Mouse (Mus musculus) gastrocnemius, postnatal 36 days (tissue): ENCODE measurements around the gene Asic2. TPM values are rescaled to one million over a fixed set of nuclear protein-coding genes. Genes with fewer than 3 reads are reported as not detected.

Experiments
- DNase-seq, 2 experiments: peaks; one replicate each; pipeline ENCODE4 v3.0.0; 2022
- intact Hi-C: fragments of 180-260 bp; cut with DNase I; formaldehyde crosslinking; loops from one replicate; pipeline ENCODE4 v1.15.1; 2025
- total RNA-seq, 2 experiments: library from RNA; stranded (reverse); gene quantifications; 2 replicates each; pipeline ENCODE4 v1.2.3; 2021

Asic2 gene
- total RNA-seq, 2 experiments from 2014 or later, result 0.10 TPM; not detected in 1

DNA sequence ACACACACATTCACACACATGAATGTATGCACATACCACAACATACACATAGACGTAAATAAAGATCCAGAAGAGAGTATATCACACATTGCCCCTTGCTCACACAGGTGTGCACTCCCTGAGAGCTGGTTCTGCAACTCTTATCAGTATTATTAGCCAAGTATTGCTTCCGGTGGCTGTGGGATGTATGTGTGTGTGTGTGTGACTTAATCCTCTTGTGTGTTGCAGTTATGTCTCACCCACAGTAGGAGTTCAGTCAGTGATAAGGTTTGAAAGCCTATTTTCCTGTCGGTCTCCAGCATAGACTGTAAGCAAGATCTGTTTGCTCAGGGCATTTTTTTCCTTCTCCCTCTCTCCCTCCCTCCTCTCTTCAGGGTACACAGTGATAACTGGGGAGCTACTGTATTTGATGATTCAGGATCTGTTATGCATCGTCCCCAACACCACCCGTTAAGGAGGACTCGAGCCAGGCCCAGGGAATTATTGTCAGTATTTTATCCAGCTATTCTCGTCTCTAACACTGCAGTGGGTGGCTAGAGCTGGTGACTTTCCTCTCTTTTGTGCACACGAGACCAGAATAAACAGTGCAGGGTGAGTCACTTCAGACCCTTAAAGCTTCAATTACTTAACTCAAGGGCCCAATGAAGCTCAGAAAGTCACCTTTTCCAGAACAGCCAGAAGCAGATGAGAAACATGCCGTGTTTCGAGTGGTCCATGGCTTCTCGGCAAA, 888.0 kb downstream of the Asic2 start:
- intact Hi-C loops, result no loop called here
- no peak for DNase-seq

- DNase-seq, result no peak
- intact Hi-C loops, result no loop called here
These were observed 889.0 kb downstream of the Asic2 start for GRCm38 (mm10) chr11:81079237-81079636.

- intact Hi-C loops, result no loop called here
- DNase-seq, result no peak
These were observed 896.4 kb downstream of the Asic2 start for GRCm38 (mm10) chr11:81071836-81072235.

DNA sequence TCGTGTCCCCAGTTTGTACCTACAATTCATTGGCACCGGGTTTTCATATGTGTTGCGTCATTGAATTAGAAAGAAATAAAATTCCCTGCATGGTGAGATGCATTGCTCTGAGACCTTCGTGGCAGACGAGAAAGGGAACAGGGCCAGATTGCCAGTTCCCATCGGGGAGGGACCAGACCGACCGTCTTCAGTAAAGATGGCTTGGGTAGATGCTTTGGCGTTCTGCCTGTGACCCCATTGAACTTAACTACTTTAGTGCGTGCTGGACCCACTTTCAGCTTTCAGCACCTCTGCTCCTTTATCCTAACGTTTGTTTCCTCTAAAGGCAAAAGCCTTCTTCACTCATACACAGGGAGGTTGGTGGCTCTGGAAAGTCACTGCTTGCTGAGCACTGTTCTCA, 902.9 kb downstream of the Asic2 start:
- no peak for DNase-seq
- intact Hi-C loops, result no loop called here

- intact Hi-C loops, result no loop called here
- no peak for DNase-seq
These were observed 904.3 kb downstream of the Asic2 start for GRCm38 (mm10) chr11:81064006-81064405.

GRCm38 (mm10) chr11:81060077-81060476, 908.2 kb downstream of the Asic2 start:
- DNase-seq, result no peak
- intact Hi-C loops, result no loop called here

GRCm38 (mm10) chr11:81059546-81059945, 908.7 kb downstream of the Asic2 start:
- no peak for DNase-seq
- intact Hi-C loops, result no loop called here

DNA sequence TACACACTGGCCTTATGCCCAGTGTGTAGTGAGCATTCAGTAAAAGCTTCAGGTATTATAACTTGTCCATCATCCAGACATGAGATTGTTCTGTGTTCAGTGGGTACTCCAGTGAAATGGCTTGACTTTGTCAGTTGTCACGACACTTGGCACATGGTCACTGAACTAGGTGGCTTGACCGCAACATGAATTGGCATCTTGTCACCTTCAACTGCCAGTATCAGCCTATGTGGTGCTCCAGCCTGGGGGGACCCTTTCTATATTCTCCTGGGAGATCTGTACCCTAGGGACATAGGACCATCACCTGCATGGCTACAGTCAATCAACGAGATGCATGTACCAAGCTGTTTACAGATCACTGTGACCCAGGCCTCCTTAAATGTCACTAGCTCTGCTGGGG, 910.8 kb downstream of the Asic2 start:
- no peak for DNase-seq
- intact Hi-C loops, result no loop called here

GRCm38 (mm10) chr11:81056776-81057175, 911.5 kb downstream of the Asic2 start:
- intact Hi-C loops, result no loop called here
- DNase-seq, result no peak

DNA sequence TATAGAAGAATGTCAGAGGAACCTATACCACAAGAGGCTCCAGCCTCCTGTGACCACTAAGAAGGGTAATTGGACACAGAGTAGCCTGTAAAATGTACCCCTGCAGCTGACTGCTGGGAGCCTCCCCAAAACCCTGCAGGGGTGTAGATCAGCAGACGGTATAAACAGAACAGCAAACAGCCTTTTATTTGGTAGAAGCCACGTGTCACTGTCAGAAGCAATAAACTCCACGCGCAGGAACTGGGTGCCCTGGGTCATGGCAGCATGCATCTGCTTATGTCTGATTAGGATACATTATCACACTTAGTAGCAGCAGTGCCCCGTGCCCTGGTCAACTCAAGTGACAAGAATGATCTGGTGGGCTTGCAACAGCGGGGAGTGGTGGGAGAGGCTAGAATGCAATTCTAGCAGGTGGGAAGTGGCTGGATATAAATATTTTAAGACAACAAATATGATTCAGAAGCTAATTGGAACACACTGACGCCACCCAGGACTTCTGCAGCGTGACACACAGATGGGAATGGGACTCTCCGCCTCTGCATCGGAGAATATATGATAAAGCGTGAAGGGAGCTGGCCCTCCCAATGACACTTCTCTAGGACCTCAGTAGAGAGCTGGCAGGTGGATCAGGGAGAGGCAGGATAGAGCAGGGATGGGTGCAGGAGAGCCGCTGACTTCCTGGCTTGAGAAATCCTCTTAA, 912.7 kb downstream of the Asic2 start:
- no peak for DNase-seq
- intact Hi-C loops, result no loop called here

DNA sequence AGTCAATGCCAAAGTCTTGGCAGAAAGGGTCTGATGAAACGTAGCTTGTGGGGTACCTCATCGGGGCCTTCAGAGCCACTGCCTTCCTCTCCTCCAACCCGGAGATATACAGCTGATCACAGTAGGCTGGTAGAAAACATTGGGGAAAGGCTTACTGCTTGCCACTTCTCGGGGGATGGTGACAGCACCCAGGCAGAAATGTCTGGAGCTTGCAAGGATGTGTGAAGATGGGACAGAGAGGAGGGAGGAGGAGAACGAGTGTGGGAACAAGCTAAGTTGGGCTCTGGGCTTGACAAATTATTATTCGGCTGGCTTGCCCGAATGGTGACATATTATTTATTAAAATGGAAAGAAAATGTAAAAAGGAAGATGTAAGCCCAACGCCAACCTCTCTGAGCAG, 914.4 kb downstream of the Asic2 start:
- no peak for DNase-seq

GRCm38 (mm10) chr11:81041671-81042070, 926.6 kb downstream of the Asic2 start:
- no peak for DNase-seq
- intact Hi-C loops, result no loop called here

More for the DNA sequence above, 914.4 kb downstream of the Asic2 start:
- intact Hi-C loops, result no loop called here

DNA sequence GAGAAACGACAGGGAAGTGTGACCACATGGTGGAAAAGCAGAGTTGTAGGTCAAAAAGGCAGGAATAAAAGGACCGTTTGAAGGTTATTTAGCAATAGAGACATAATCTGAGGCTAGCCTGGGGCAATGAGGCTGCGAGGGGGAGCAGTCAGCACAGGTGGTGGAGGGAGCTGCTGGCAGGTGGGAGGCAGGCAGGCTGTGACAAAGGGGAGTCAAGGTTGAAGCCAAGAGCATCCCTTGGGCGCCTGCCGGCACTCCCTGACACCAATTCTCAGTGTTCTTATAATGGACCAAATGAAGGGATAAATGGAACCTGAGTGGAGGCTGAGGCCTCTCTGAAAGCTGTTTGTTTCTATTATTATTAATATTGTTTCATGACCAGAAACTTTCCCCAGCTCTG, 928.3 kb downstream of the Asic2 start:
- intact Hi-C loops, result no loop called here

GRCm38 (mm10) chr11:81032151-81032550, 936.1 kb downstream of the Asic2 start:
- DNase-seq, result no peak
- intact Hi-C loops, result no loop called here

More for the DNA sequence above, 928.3 kb downstream of the Asic2 start:
- DNase-seq, result no peak

GRCm38 (mm10) chr11:81014776-81015175, 953.5 kb downstream of the Asic2 start:
- DNase-seq, result no peak

GRCm38 (mm10) chr11:81013501-81013900, 954.8 kb downstream of the Asic2 start:
- DNase-seq, result no peak

More at GRCm38 (mm10) chr11:81014776-81015175, 953.5 kb downstream of the Asic2 start:
- intact Hi-C loops, result no loop called here

GRCm38 (mm10) chr11:81010766-81011165, 957.5 kb downstream of the Asic2 start:
- no peak for DNase-seq
- intact Hi-C loops, result no loop called here

More at GRCm38 (mm10) chr11:81013501-81013900, 954.8 kb downstream of the Asic2 start:
- intact Hi-C loops, result no loop called here

DNA sequence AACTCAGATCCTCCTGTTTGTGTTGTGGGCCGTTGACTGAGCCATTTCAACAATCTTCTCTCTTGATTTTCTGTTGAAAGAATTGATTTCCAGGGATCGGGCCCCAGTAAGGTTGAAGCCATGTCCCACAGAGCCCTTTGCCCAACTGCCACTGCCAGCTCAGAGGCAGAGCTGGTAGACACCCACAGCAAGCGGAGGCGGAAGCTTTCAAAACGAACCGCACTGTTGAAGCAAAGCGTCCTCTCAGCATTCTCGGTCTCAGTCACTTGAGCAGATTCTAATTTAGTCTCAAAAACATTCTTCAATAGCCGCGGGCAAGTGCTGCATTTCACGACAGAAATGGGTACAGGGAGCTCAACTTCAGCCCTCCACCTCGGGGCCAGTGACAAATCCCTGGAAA, 958.9 kb downstream of the Asic2 start:
- DNase-seq, result no peak
- intact Hi-C loops, result no loop called here

DNA sequence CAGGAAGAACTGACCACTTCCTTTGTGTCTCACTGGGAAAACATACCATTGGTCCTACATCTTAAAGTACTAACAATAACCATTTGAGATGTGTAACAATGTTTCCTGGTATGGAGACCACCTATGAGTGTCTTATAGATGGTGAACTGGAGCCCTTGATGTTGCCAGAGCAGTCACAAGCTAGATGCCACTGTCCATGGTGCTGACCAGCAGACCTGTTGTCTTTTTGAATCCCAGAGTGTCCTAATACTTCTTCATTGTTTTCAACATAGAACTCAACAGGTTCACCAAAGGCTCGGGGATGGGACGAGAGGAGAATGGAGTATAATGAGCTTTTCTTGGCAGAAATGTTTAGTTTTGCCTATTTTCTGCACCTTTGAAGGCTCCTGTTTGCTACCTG, 962.4 kb downstream of the Asic2 start:
- intact Hi-C loops, result no loop called here
- DNase-seq, result no peak

GRCm38 (mm10) chr11:81002769-81003430, 965.4 kb downstream of the Asic2 start:
- intact Hi-C loops, result no loop called here
- no peak for DNase-seq

GRCm38 (mm10) chr11:80995621-80996020, 972.6 kb downstream of the Asic2 start:
- intact Hi-C loops, result no loop called here
- no peak for DNase-seq
